Mouse (Mus musculus): ENCODE measurements around the gene Kcnq5. TPM values are rescaled to one million over a fixed set of nuclear protein-coding genes. Genes with fewer than 3 reads are reported as not detected.
A peak's percentile ranks its signal among the peaks of the same experiment; 100 is the strongest.

Gene Kcnq5
- polyA plus RNA-seq, 1 experiment from 2014 or later: 2.4 TPM

- 46% methylated on average over 18 of the region's 18 CpGs for WGBS
- 0 out of 2 replicates have a peak, but pooled peaks have one; percentile 52 for ATAC-seq (ENCODE audit: insufficient number of reproducible peaks, insufficient read depth, low FRiP score, low TSS enrichment, low read depth)
These were observed 500.6 kb downstream of the Kcnq5 start for GRCm38 (mm10) chr1:21460941-21461689.

GRCm38 (mm10) chr1:21458581-21458980 lies 503.2 kb downstream of the Kcnq5 start:
- Histone ChIP-seq H3K9me3 (no peaks in the 10 kb centered on the region), H3K4me2 (no peak overlapping the region), H3K9ac (no peak overlapping the region), H3K4me3 (no peak overlapping the region), H3K36me3 (no peaks in the 10 kb centered on the region), H3K4me1 (0 out of 2 replicates have a peak, but pooled peaks cover 5% of the 10 kb centered on the region), H3K27ac (no peak overlapping the region), H3K27me3 (no peaks in the 10 kb centered on the region)
- WGBS: 89% methylated on average over 8 of the region's 8 CpGs
- ATAC-seq (ENCODE audit: insufficient number of reproducible peaks, insufficient read depth, low FRiP score, low TSS enrichment, low read depth): no peak

More at GRCm38 (mm10) chr1:21460941-21461689, 500.6 kb downstream of the Kcnq5 start:
- no peaks in the 10 kb centered on the region for H3K36me3 ChIP-seq
- no peak overlapping the region for H3K4me3 ChIP-seq
- H3K4me2 ChIP-seq: peak overlapping the region; percentile 28
- no peak overlapping the region for H3K27ac ChIP-seq
- no peaks in the 10 kb centered on the region for H3K27me3 ChIP-seq
- no peak overlapping the region for H3K9ac ChIP-seq
- H3K4me1 ChIP-seq: 0 out of 2 replicates have a peak, but pooled peaks cover 5% of the 10 kb centered on the region
- H3K9me3 ChIP-seq: no peaks in the 10 kb centered on the region

DNA sequence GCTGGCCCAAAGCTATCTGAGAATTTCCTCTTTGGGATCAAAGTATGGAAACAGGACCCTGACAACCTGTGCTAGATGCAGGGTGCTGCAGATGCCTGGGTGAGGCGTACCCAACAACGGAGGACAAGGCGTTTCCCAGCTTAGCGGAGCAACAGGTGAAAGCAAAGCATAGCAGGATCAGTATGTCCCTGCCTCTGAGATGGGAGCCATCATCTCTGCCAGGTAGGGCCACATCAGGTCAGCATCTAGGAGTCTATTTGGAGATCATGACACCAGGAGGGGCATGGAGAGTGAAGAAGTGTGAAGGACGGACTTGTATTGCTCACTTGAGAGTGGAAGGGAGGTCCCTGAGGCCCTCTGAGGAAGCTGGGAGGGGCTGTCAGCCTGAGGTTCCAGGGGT lies 505.8 kb downstream of the Kcnq5 start:
- Histone ChIP-seq H3K4me2 (no peak overlapping the region), H3K9ac (no peak overlapping the region), H3K9me3 (no peaks in the 10 kb centered on the region), H3K4me3 (no peak overlapping the region), H3K27me3 (no peaks in the 10 kb centered on the region), H3K36me3 (no peaks in the 10 kb centered on the region), H3K4me1 (peaks cover 6% of the 10 kb centered on the region; the same call in 1 of the 2 replicates), H3K27ac (no peak overlapping the region)
- no peak for ATAC-seq (ENCODE audit: insufficient number of reproducible peaks, insufficient read depth, low FRiP score, low TSS enrichment, low read depth)
- 89% methylated on average over 5 of the region's 5 CpGs for WGBS

- ATAC-seq (ENCODE audit: insufficient number of reproducible peaks, insufficient read depth, low FRiP score, low TSS enrichment, low read depth): no peak
- WGBS: 65% methylated on average over 2 of the region's 2 CpGs
- no peak overlapping the region for H3K9ac ChIP-seq
- H3K4me3 ChIP-seq: no peak overlapping the region
- H3K36me3 ChIP-seq: no peaks in the 10 kb centered on the region
- no peaks in the 10 kb centered on the region for H3K27me3 ChIP-seq
- peaks cover 3% of the 10 kb centered on the region; the same call in 1 of the 2 replicates for H3K4me1 ChIP-seq
- H3K4me2 ChIP-seq: no peak overlapping the region
- no peaks in the 10 kb centered on the region for H3K9me3 ChIP-seq
- H3K27ac ChIP-seq: no peak overlapping the region
These were observed 513.5 kb downstream of the Kcnq5 start for GRCm38 (mm10) chr1:21448227-21448626.

DNA sequence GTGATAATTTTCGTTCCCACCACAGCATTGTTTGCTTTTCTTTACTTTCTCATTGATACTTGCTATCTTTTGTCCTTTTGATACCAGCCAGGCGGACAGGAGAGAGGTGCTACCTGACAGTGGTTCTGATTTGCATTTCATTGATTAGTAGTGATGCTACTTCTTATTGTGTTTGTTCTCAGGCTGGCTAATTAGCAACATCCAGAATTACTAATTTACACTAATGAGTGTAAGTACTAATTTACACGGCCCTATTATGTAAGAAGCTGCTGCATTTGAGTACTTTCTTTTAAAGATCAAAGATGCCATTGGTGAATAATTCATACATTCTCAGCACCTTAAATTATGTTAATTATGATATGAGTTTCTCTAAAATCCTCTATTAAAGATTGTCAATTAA lies 525.0 kb downstream of the Kcnq5 start:
- Histone ChIP-seq H3K9ac (no peak overlapping the region), H3K4me3 (no peak overlapping the region), H3K9me3 (no peaks in the 10 kb centered on the region), H3K36me3 (no peaks in the 10 kb centered on the region), H3K4me1 (no peaks in the 10 kb centered on the region), H3K27me3 (no peaks in the 10 kb centered on the region), H3K4me2 (no peak overlapping the region), H3K27ac (no peak overlapping the region)
- ATAC-seq (ENCODE audit: insufficient number of reproducible peaks, insufficient read depth, low FRiP score, low TSS enrichment, low read depth): no peak
- 78% methylated on average over 3 of the region's 3 CpGs for WGBS

GRCm38 (mm10) chr1:21434853-21435252 lies 526.9 kb downstream of the Kcnq5 start:
- Histone ChIP-seq H3K4me3 (no peak overlapping the region), H3K27ac (no peak overlapping the region), H3K4me1 (no peaks in the 10 kb centered on the region), H3K4me2 (no peak overlapping the region), H3K9ac (no peak overlapping the region), H3K9me3 (no peaks in the 10 kb centered on the region), H3K27me3 (no peaks in the 10 kb centered on the region), H3K36me3 (no peaks in the 10 kb centered on the region)
- no peak for ATAC-seq (ENCODE audit: insufficient number of reproducible peaks, insufficient read depth, low FRiP score, low TSS enrichment, low read depth)
- WGBS: 71% methylated on average over 3 of the region's 3 CpGs

DNA sequence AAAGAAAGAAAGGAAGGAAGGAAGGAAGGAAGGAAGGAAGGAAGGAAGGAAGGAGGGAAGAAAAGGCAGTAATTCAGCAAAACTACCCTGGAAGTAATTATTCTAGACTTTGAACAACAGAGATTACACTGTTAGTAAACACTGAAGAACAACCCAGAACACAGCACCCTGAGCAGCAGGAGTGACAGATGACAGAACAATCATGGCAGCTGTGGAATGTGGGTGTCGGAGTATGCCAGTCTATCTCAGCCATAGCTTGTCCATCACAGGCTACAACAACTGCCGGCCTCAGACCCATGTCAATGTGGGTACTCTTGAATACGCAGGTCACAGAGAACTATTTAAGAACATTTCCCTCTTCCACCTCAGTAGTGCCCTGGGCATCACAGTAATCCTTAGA lies 530.1 kb downstream of the Kcnq5 start:
- no peaks in the 10 kb centered on the region for H3K36me3 ChIP-seq
- H3K9ac ChIP-seq: no peak overlapping the region
- H3K4me2 ChIP-seq: no peak overlapping the region
- no peak overlapping the region for H3K27ac ChIP-seq
- no peaks in the 10 kb centered on the region for H3K9me3 ChIP-seq
- 90% methylated on average over 3 of the region's 3 CpGs for WGBS
- ATAC-seq (ENCODE audit: insufficient number of reproducible peaks, insufficient read depth, low FRiP score, low TSS enrichment, low read depth): no peak
- no peaks in the 10 kb centered on the region for H3K4me1 ChIP-seq
- H3K4me3 ChIP-seq: no peak overlapping the region
- no peaks in the 10 kb centered on the region for H3K27me3 ChIP-seq

GRCm38 (mm10) chr1:21428079-21428478 lies 533.7 kb downstream of the Kcnq5 start:
- ATAC-seq (ENCODE audit: insufficient number of reproducible peaks, insufficient read depth, low FRiP score, low TSS enrichment, low read depth): no peak
- Histone ChIP-seq H3K27ac (no peak overlapping the region), H3K4me2 (no peak overlapping the region), H3K9me3 (no peaks in the 10 kb centered on the region), H3K9ac (no peak overlapping the region), H3K4me1 (no peaks in the 10 kb centered on the region), H3K36me3 (no peaks in the 10 kb centered on the region), H3K4me3 (no peak overlapping the region), H3K27me3 (no peaks in the 10 kb centered on the region)
- WGBS: 53% methylated on average over 4 of the region's 4 CpGs

- Histone ChIP-seq H3K4me2 (no peak overlapping the region), H3K9ac (no peak overlapping the region), H3K9me3 (no peaks in the 10 kb centered on the region), H3K27ac (no peak overlapping the region), H3K4me1 (no peaks in the 10 kb centered on the region), H3K4me3 (no peak overlapping the region), H3K27me3 (no peaks in the 10 kb centered on the region), H3K36me3 (no peaks in the 10 kb centered on the region)
- WGBS: 81% methylated on average over 2 of the region's 2 CpGs
- no peak for ATAC-seq (ENCODE audit: insufficient number of reproducible peaks, insufficient read depth, low FRiP score, low TSS enrichment, low read depth)
These were observed 536.1 kb downstream of the Kcnq5 start for GRCm38 (mm10) chr1:21425654-21426053.

DNA sequence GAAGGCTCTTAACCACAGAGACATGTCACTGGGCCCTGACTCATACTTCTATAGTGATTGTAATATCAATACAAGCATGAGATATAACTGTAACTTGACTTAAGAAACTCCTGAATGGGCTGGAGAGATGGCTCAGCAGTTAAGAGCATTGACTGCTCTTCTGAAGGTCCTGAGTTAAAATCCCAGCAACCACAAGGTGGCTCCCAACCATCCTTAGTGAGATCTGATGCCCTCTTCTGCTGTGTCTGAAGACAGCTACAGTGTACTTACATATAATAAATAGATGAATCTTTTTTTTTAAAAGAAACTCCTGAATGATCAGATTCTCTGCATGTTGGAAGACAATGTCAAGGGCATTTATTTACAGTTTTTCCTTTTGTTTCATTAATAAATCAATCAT lies 542.4 kb downstream of the Kcnq5 start:
- Histone ChIP-seq H3K27me3 (no peaks in the 10 kb centered on the region), H3K4me3 (no peak overlapping the region), H3K36me3 (no peaks in the 10 kb centered on the region), H3K9me3 (no peaks in the 10 kb centered on the region), H3K4me1 (no peaks in the 10 kb centered on the region), H3K4me2 (no peak overlapping the region), H3K27ac (no peak overlapping the region), H3K9ac (no peak overlapping the region)
- ATAC-seq (ENCODE audit: insufficient number of reproducible peaks, insufficient read depth, low FRiP score, low TSS enrichment, low read depth): no peak

GRCm38 (mm10) chr1:21412197-21412555 lies 549.6 kb downstream of the Kcnq5 start:
- no peak overlapping the region for H3K27ac ChIP-seq
- no peak overlapping the region for H3K9ac ChIP-seq
- no peak overlapping the region for H3K4me2 ChIP-seq
- 80% methylated on average over 2 of the region's 2 CpGs for WGBS
- no peak overlapping the region for H3K4me3 ChIP-seq
- H3K27me3 ChIP-seq: no peaks in the 10 kb centered on the region
- no peaks in the 10 kb centered on the region for H3K4me1 ChIP-seq
- H3K9me3 ChIP-seq: no peaks in the 10 kb centered on the region
- no peak for ATAC-seq (ENCODE audit: insufficient number of reproducible peaks, insufficient read depth, low FRiP score, low TSS enrichment, low read depth)
- no peaks in the 10 kb centered on the region for H3K36me3 ChIP-seq

- H3K9me3 ChIP-seq: no peaks in the 10 kb centered on the region
- H3K27ac ChIP-seq: no peak overlapping the region; the same call in 1 of the 2 replicates
- no peaks in the 10 kb centered on the region for H3K36me3 ChIP-seq
- peak overlapping the region; percentile 14; the same call in 1 of the 2 replicates for H3K4me2 ChIP-seq
- no peaks in the 10 kb centered on the region for H3K4me1 ChIP-seq
- no peak for ATAC-seq (ENCODE audit: insufficient number of reproducible peaks, insufficient read depth, low FRiP score, low TSS enrichment, low read depth)
- 58% methylated on average over 18 of the region's 18 CpGs for WGBS
- no peak overlapping the region for H3K9ac ChIP-seq
- H3K4me3 ChIP-seq: no peak overlapping the region
- no peaks in the 10 kb centered on the region for H3K27me3 ChIP-seq
These were observed 550.2 kb downstream of the Kcnq5 start for GRCm38 (mm10) chr1:21411331-21412196.
